Mouse (Mus musculus) cerebellum, adult (tissue): ENCODE measurements around the gene Ugt1a7c.

Source experiments
- ATAC-seq: cut with Nextera tagmentation; 2 replicates; pipeline ENCODE4 v1.9.2; 2017; ENCODE audit warnings: mild to moderate bottlenecking, moderate library complexity, mixed read lengths; ENCODE audit not compliant: insufficient number of reproducible peaks, low FRiP score, low TSS enrichment

Ugt1a7c gene

GRCm38 (mm10) chr1:88257681-88258080 lies 162.8 kb downstream of the Ugt1a7c start:
- no peak for ATAC-seq

GRCm38 (mm10) chr1:88258361-88258760 lies 163.5 kb downstream of the Ugt1a7c start:
- ATAC-seq: no peak

- no peak for ATAC-seq
These were observed 164.2 kb downstream of the Ugt1a7c start for GRCm38 (mm10) chr1:88258881-88259642.

GRCm38 (mm10) chr1:88259643-88260024 lies 164.8 kb downstream of the Ugt1a7c start:
- ATAC-seq: no peak

- no peak for ATAC-seq
These were observed 165.3 kb downstream of the Ugt1a7c start for GRCm38 (mm10) chr1:88260114-88260513.

- no peak for ATAC-seq
These were observed 165.9 kb downstream of the Ugt1a7c start for GRCm38 (mm10) chr1:88260604-88261377.

GRCm38 (mm10) chr1:88261706-88262105 lies 166.8 kb downstream of the Ugt1a7c start:
- ATAC-seq: no peak

- ATAC-seq: no peak
These were observed 167.4 kb downstream of the Ugt1a7c start for GRCm38 (mm10) chr1:88262255-88262654.

- no peak for ATAC-seq
These were observed 168.1 kb downstream of the Ugt1a7c start for GRCm38 (mm10) chr1:88262961-88263360.

- ATAC-seq: no peak
These were observed 168.9 kb downstream of the Ugt1a7c start for GRCm38 (mm10) chr1:88263778-88264177.

- ATAC-seq: no peak
These were observed 169.5 kb downstream of the Ugt1a7c start for GRCm38 (mm10) chr1:88264237-88264868.

- no peak for ATAC-seq
These were observed 170.0 kb downstream of the Ugt1a7c start for GRCm38 (mm10) chr1:88264869-88265240.

GRCm38 (mm10) chr1:88266123-88266522 lies 171.3 kb downstream of the Ugt1a7c start:
- ATAC-seq: no peak

GRCm38 (mm10) chr1:88267489-88267888 lies 172.6 kb downstream of the Ugt1a7c start:
- no peak for ATAC-seq

- ATAC-seq: no peak
These were observed 173.2 kb downstream of the Ugt1a7c start for GRCm38 (mm10) chr1:88268070-88268469.
